In genomic region chr11:75459141-75459711, GRCm38 (mm10) we compare ENCODE assay signal across 8 mouse cellular contexts. TPM values are rescaled to one million over a fixed set of nuclear protein-coding genes. Genes with fewer than 3 reads are reported as not detected.
DNase-seq lines count a peak whose midpoint lies in the region; ATAC-seq and TF ChIP-seq lines count a peak whose summit lies in the region.

No protein-coding gene starts in this region.

- no peaks in the 10 kb centered on the region for H3K27me3 ChIP-seq in lung, embryonic 16.5 days (ENCODE audit: control insufficient read depth, insufficient read depth, low read depth, low read length)
- H3K27me3 ChIP-seq in heart, embryonic 16.5 days (ENCODE audit: control insufficient read depth, insufficient read depth, low read length), result no peaks in the 10 kb centered on the region
- no peaks in the 10 kb centered on the region for H3K27me3 ChIP-seq in liver, adult 2 months (ENCODE audit: control insufficient read depth, insufficient read depth, low read length)
- H3K27me3 ChIP-seq in hindbrain, embryonic 11.5 days (ENCODE audit: control insufficient read depth, insufficient read depth, low read length), result no peaks in the 10 kb centered on the region

- H3K27ac ChIP-seq in lung, embryonic 16.5 days (ENCODE audit: low read length), result peak overlapping the region; percentile 99
- H3K27ac ChIP-seq in cortical plate, adult 2 months (ENCODE audit: insufficient read depth, low read length), result peak overlapping the region; percentile 93
- peak overlapping the region; percentile 98 for H3K27ac ChIP-seq in heart, embryonic 16.5 days (ENCODE audit: low read length)
- H3K27ac ChIP-seq in liver, adult 2 months (replicated peaks; ENCODE audit: insufficient read depth, low read depth, low read length), result peak overlapping the region; percentile 99
- H3K27ac ChIP-seq in hindbrain, embryonic 11.5 days (ENCODE audit: low read depth, low read length), result no peak overlapping the region

- no peak overlapping the region for H3K9ac ChIP-seq in lung, embryonic 16.5 days (ENCODE audit: low read length)
- H3K9ac ChIP-seq in heart, embryonic 16.5 days (ENCODE audit: low read length), result no peak overlapping the region
- peak overlapping the region; percentile 28 for H3K9ac ChIP-seq in liver, adult 2 months (ENCODE audit: low read depth, low read length)
- H3K9ac ChIP-seq in hindbrain, embryonic 11.5 days (ENCODE audit: low read depth, low read length), result no peak overlapping the region

- TF ChIP-seq CTCF in cortical plate, adult 2 months (IDR thresholded peaks at IDR 0.05; ENCODE audit: extremely low read depth, insufficient read depth, low read length), result no peak
- TF ChIP-seq CTCF in liver, adult 2 months (IDR thresholded peaks at IDR 0.05; ENCODE audit: low read depth, low read length), result no peak

- 66% methylated on average over 5 of the region's 5 CpGs for WGBS in lung, embryonic 16.5 days
- 68% methylated on average over 5 of the region's 5 CpGs for WGBS in heart, embryonic 16.5 days
- 7% methylated on average over 5 of the region's 5 CpGs for WGBS in liver, adult 2 months
- 77% methylated on average over 5 of the region's 5 CpGs for WGBS in hindbrain, embryonic 11.5 days

- no peaks in the 10 kb centered on the region for H3K36me3 ChIP-seq in lung, embryonic 16.5 days (ENCODE audit: control insufficient read depth, insufficient read depth, low read length)
- H3K36me3 ChIP-seq in heart, embryonic 16.5 days (ENCODE audit: control insufficient read depth, insufficient read depth), result no peaks in the 10 kb centered on the region
- H3K36me3 ChIP-seq in liver, adult 2 months (ENCODE audit: control insufficient read depth, insufficient read depth, low read length), result peaks cover 7% of the 10 kb centered on the region; the same call in 1 of the 2 replicates
- no peaks in the 10 kb centered on the region for H3K36me3 ChIP-seq in hindbrain, embryonic 11.5 days (ENCODE audit: control insufficient read depth, insufficient read depth, low read length)

- peaks cover 38% of the 10 kb centered on the region for H3K4me1 ChIP-seq in lung, embryonic 16.5 days (replicated peaks; ENCODE audit: control insufficient read depth, insufficient read depth, low read length)
- peaks cover 8% of the 10 kb centered on the region for H3K4me1 ChIP-seq in cortical plate, adult 2 months (ENCODE audit: control insufficient read depth, insufficient read depth, low read length)
- H3K4me1 ChIP-seq in heart, embryonic 16.5 days (ENCODE audit: control insufficient read depth, insufficient read depth, low read length), result peaks cover 33% of the 10 kb centered on the region
- H3K4me1 ChIP-seq in liver, adult 2 months (ENCODE audit: control insufficient read depth, insufficient read depth, low read length), result peaks cover 35% of the 10 kb centered on the region
- peaks cover 10% of the 10 kb centered on the region for H3K4me1 ChIP-seq in hindbrain, embryonic 11.5 days (replicated peaks; ENCODE audit: control insufficient read depth, insufficient read depth, low read length)

- H3K9me3 ChIP-seq in lung, embryonic 16.5 days (ENCODE audit: control insufficient read depth, low read length), result no peaks in the 10 kb centered on the region
- no peaks in the 10 kb centered on the region for H3K9me3 ChIP-seq in heart, embryonic 16.5 days (replicated peaks; ENCODE audit: control insufficient read depth, low read length)
- H3K9me3 ChIP-seq in hindbrain, embryonic 11.5 days (ENCODE audit: control insufficient read depth, low read length), result no peaks in the 10 kb centered on the region

- no peak overlapping the region for H3K4me3 ChIP-seq in lung, embryonic 16.5 days (ENCODE audit: low read length)
- H3K4me3 ChIP-seq in cortical plate, adult 2 months (ENCODE audit: insufficient read depth, low read length), result no peak overlapping the region
- H3K4me3 ChIP-seq in heart, embryonic 16.5 days (ENCODE audit: low read length), result no peak overlapping the region
- H3K4me3 ChIP-seq in liver, adult 2 months (ENCODE audit: insufficient read depth, low read depth, low read length), result no peak overlapping the region
- no peak overlapping the region for H3K4me3 ChIP-seq in hindbrain, embryonic 11.5 days (ENCODE audit: low read depth, low read length)

- no peak for ATAC-seq in lung, embryonic 16.5 days (ENCODE audit: low read depth)
- ATAC-seq in heart, embryonic 16.5 days (replicated peaks; ENCODE audit: extremely low read depth, insufficient read depth, low FRiP score), result no peak
- no peak for ATAC-seq in megakaryocyte progenitor cell, adult 5-6 weeks (replicated peaks; ENCODE audit: poor library complexity)
- no peak for ATAC-seq in inflammation-experienced regulatory T-cells, adult 6 months
- no peak for ATAC-seq in hindbrain, embryonic 11.5 days (ENCODE audit: low FRiP score)

- DNase-seq in lung, postnatal 36 days, result no peak
- DNase-seq in liver, adult 2 months (ENCODE audit: extremely low read depth, low read depth, low spot score), result peak; percentile 91
- DNase-seq in hindbrain, embryonic 11.5 days (ENCODE audit: low spot score), result no peak

- peaks cover 6% of the 10 kb centered on the region; the same call in 1 of the 2 replicates for H3K79me2 ChIP-seq in liver, adult 2 months (ENCODE audit: control insufficient read depth, insufficient read depth, low read length)

- TF ChIP-seq POLR2A in cortical plate, adult 2 months (IDR thresholded peaks at IDR 0.05; ENCODE audit: extremely low read depth, insufficient read depth, low read length), result no peak
- 0 out of 2 replicates have a peak, but pooled peaks have one; percentile 38 for TF ChIP-seq POLR2A in liver, adult 2 months (IDR thresholded peaks at IDR 0.05; ENCODE audit: extremely low read depth, insufficient read depth, low read length)

- H3K4me2 ChIP-seq in lung, embryonic 16.5 days (ENCODE audit: low read depth, low read length), result no peak overlapping the region; the same call in 1 of the 2 replicates
- H3K4me2 ChIP-seq in heart, embryonic 16.5 days (ENCODE audit: low read depth, low read length), result peak overlapping the region; percentile 92; the same call in 1 of the 2 replicates
- H3K4me2 ChIP-seq in hindbrain, embryonic 11.5 days (replicated peaks; ENCODE audit: low read depth, low read length), result no peak overlapping the region

RNA-seq across cellular contexts. Expression of gene Tlcd2, which starts 2.3 kb away (rescaled TPM):
- 16.7 and 17.1 TPM in 2 replicates for polyA plus RNA-seq in lung, embryonic 16.5 days (2015; fragmentation: Nextera tagmentation; extraction: Ambion mirVana)
- 0.89 and 1.3 TPM in 2 replicates for polyA plus RNA-seq in cortical plate, adult 2 months (2012; rRNA removed)
- polyA plus RNA-seq in heart, embryonic 16.5 days (2015; fragmentation: Nextera tagmentation; extraction: Ambion mirVana), result 11.2 and 12.1 TPM in 2 replicates
- total RNA-seq in liver, adult 2 months (2014; rRNA removed), result 121 and 238 TPM in 2 replicates
- 237 and 265 TPM in 2 replicates for polyA plus RNA-seq in liver, adult 2 months (2012; rRNA removed)
- 16.3 and 16.5 TPM in 2 replicates for total RNA-seq in megakaryocyte progenitor cell, adult 5-6 weeks (2015)
- total RNA-seq in megakaryocyte progenitor cell, adult 5-6 weeks (2017), result 17.9 and 28.3 TPM in 2 replicates
- polyA plus RNA-seq in inflammation-experienced regulatory T-cells, adult 6 months (2017; shearing (Covaris generic)), result 10 to 100 TPM in 2 of 3 experiments, 1 to 10 TPM in 1; 10.0 to 23.2 (median 21.3) TPM
- polyA plus RNA-seq in hindbrain, embryonic 11.5 days (2014; fragmentation: Nextera tagmentation; extraction: Ambion mirVana), result 9.1 and 9.9 TPM in 2 replicates

RNA-seq across cellular contexts. Expression of gene Wdr81, which starts 4.7 kb away (rescaled TPM):
- 5.3 and 5.9 TPM in 2 replicates for polyA plus RNA-seq in lung, embryonic 16.5 days (2015; fragmentation: Nextera tagmentation; extraction: Ambion mirVana)
- polyA plus RNA-seq in cortical plate, adult 2 months (2012; rRNA removed), result 12.8 and 14.1 TPM in 2 replicates
- polyA plus RNA-seq in heart, embryonic 16.5 days (2015; fragmentation: Nextera tagmentation; extraction: Ambion mirVana), result 3.5 and 4.5 TPM in 2 replicates
- 14.4 and 30.4 TPM in 2 replicates for total RNA-seq in liver, adult 2 months (2014; rRNA removed)
- 20.3 and 21.5 TPM in 2 replicates for polyA plus RNA-seq in liver, adult 2 months (2012; rRNA removed)
- 7.1 and 8.0 TPM in 2 replicates for total RNA-seq in megakaryocyte progenitor cell, adult 5-6 weeks (2015)
- 5.7 and 8.0 TPM in 2 replicates for total RNA-seq in megakaryocyte progenitor cell, adult 5-6 weeks (2017)
- polyA plus RNA-seq in inflammation-experienced regulatory T-cells, adult 6 months (2017; shearing (Covaris generic)), result 1 to 10 TPM; 5.1 to 7.9 (median 5.2) TPM
- 3.1 and 4.1 TPM in 2 replicates for polyA plus RNA-seq in hindbrain, embryonic 11.5 days (2014; fragmentation: Nextera tagmentation; extraction: Ambion mirVana)

RNA-seq across cellular contexts. Expression of gene Serpinf2, which starts 19.8 kb away (rescaled TPM):
- polyA plus RNA-seq in lung, embryonic 16.5 days (2015; fragmentation: Nextera tagmentation; extraction: Ambion mirVana), result 0.95 and 9.2 TPM in 2 replicates
- 0.15 and 0.26 TPM in 2 replicates for polyA plus RNA-seq in cortical plate, adult 2 months (2012; rRNA removed)
- 0.39 and 0.75 TPM in 2 replicates for polyA plus RNA-seq in heart, embryonic 16.5 days (2015; fragmentation: Nextera tagmentation; extraction: Ambion mirVana)
- 687 and 824 TPM in 2 replicates for total RNA-seq in liver, adult 2 months (2014; rRNA removed)
- polyA plus RNA-seq in liver, adult 2 months (2012; rRNA removed), result 1,567 and 1,654 TPM in 2 replicates
- total RNA-seq in megakaryocyte progenitor cell, adult 5-6 weeks (2015), result 0.20 TPM in 1 of 2 replicates, not detected in the other
- total RNA-seq in megakaryocyte progenitor cell, adult 5-6 weeks (2017), result not detected in 2 replicates
- not detected for polyA plus RNA-seq in inflammation-experienced regulatory T-cells, adult 6 months (2017; shearing (Covaris generic))
- 0.36 TPM in 1 of 2 replicates, not detected in the other for polyA plus RNA-seq in hindbrain, embryonic 11.5 days (2014; fragmentation: Nextera tagmentation; extraction: Ambion mirVana)

RNA-seq across cellular contexts. Expression of gene Prpf8, which starts 27.4 kb away (rescaled TPM):
- 46.0 and 47.6 TPM in 2 replicates for polyA plus RNA-seq in lung, embryonic 16.5 days (2015; fragmentation: Nextera tagmentation; extraction: Ambion mirVana)
- 88.8 and 89.2 TPM in 2 replicates for polyA plus RNA-seq in cortical plate, adult 2 months (2012; rRNA removed)
- 31.4 and 34.1 TPM in 2 replicates for polyA plus RNA-seq in heart, embryonic 16.5 days (2015; fragmentation: Nextera tagmentation; extraction: Ambion mirVana)
- total RNA-seq in liver, adult 2 months (2014; rRNA removed), result 72.8 and 102 TPM in 2 replicates
- polyA plus RNA-seq in liver, adult 2 months (2012; rRNA removed), result 59.4 and 63.3 TPM in 2 replicates
- 147 and 148 TPM in 2 replicates for total RNA-seq in megakaryocyte progenitor cell, adult 5-6 weeks (2015)
- total RNA-seq in megakaryocyte progenitor cell, adult 5-6 weeks (2017), result 93.5 and 107 TPM in 2 replicates
- polyA plus RNA-seq in inflammation-experienced regulatory T-cells, adult 6 months (2017; shearing (Covaris generic)), result 10 to 100 TPM; 37.6 to 48.7 (median 43.8) TPM
- 86.6 and 89.6 TPM in 2 replicates for polyA plus RNA-seq in hindbrain, embryonic 11.5 days (2014; fragmentation: Nextera tagmentation; extraction: Ambion mirVana)

RNA-seq across cellular contexts. Expression of gene Serpinf1, which starts 36.7 kb away (rescaled TPM):
- polyA plus RNA-seq in lung, embryonic 16.5 days (2015; fragmentation: Nextera tagmentation; extraction: Ambion mirVana), result 61.3 and 67.5 TPM in 2 replicates
- polyA plus RNA-seq in cortical plate, adult 2 months (2012; rRNA removed), result 13.7 and 15.9 TPM in 2 replicates
- 37.4 and 40.1 TPM in 2 replicates for polyA plus RNA-seq in heart, embryonic 16.5 days (2015; fragmentation: Nextera tagmentation; extraction: Ambion mirVana)
- total RNA-seq in liver, adult 2 months (2014; rRNA removed), result 810 and 1,243 TPM in 2 replicates
- 891 and 972 TPM in 2 replicates for polyA plus RNA-seq in liver, adult 2 months (2012; rRNA removed)
- 99.9 and 117 TPM in 2 replicates for total RNA-seq in megakaryocyte progenitor cell, adult 5-6 weeks (2015)
- total RNA-seq in megakaryocyte progenitor cell, adult 5-6 weeks (2017), result 70.7 and 92.3 TPM in 2 replicates
- 1 to 10 TPM; 3.3 to 5.0 (median 4.9) TPM for polyA plus RNA-seq in inflammation-experienced regulatory T-cells, adult 6 months (2017; shearing (Covaris generic))
- polyA plus RNA-seq in hindbrain, embryonic 11.5 days (2014; fragmentation: Nextera tagmentation; extraction: Ambion mirVana), result 90.5 and 91.3 TPM in 2 replicates

Comparison
In these comparisons a context has a peak if more than half of its experiments do, and no peak if none do; other contexts are left out.
1. RNA of gene Serpinf2, which starts 19.8 kb away (polyA plus RNA-seq): 1,567 to 1,654 TPM in liver, adult 2 months; 0.95 to 9.2 TPM in lung, embryonic 16.5 days, 0.39 to 0.75 TPM in heart, embryonic 16.5 days, 0.15 to 0.26 TPM in cortical plate, adult 2 months, not detected in inflammation-experienced regulatory T-cells, adult 6 months and 0.36 TPM in hindbrain, embryonic 11.5 days; every median in the first group is over 100 times any median in the second.